Mouse (Mus musculus): Measurements from ENCODE around the gene Mpz. TPM values are rescaled to one million over a fixed set of nuclear protein-coding genes. Genes with fewer than 3 reads are reported as not detected.

The Mpz gene
- polyA plus RNA-seq, 1 experiment from 2014 or later = 1.2 TPM

DNA sequence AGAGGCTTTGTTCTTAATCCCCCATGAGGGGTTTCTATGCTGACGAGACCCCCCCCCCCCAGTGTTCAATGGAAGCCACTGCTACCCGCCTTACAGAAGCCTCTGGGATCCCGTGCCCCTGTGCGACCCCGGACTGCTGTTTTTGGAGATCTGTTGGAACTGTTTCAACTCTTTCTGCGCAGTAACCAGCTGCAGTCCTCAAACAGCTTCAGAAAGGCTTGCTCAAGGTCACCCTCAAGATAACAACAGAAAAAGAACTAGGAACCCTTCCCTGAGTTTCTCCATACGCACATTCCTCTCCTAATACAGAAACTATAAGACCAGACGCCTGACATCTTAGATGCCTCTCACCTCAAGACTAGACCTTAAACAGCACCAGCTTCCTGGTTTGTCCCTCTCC lies 38.5 kb downstream of the Mpz start:
- peaks cover 16% of the 10 kb centered on the region for H3K4me1 ChIP-seq (replicated peaks; ENCODE audit: insufficient read depth, low read length)
- no peak for TF ChIP-seq CTCF (IDR thresholded peaks at IDR 0.05; ENCODE audit: low read depth)
- H3K9me3 ChIP-seq (replicated peaks; ENCODE audit: low read length) = no peaks in the 10 kb centered on the region
- no peak overlapping the region for H3K4me3 ChIP-seq (replicated peaks; ENCODE audit: low read depth, low read length)
- H3K27ac ChIP-seq = no peak overlapping the region
- WGBS = 46% methylated on average over 8 of the region's 8 CpGs
- H3K27me3 ChIP-seq (ENCODE audit: insufficient read depth, low read length) = peaks cover 8% of the 10 kb centered on the region; the same call in 1 of the 2 replicates
- H3K9ac ChIP-seq (ENCODE audit: low read depth, low read length) = no peak overlapping the region
- H3K4me2 ChIP-seq (ENCODE audit: low read length) = 0 out of 2 replicates have a peak overlapping the region, but pooled peaks have one; percentile 30
- DNase-seq (ENCODE audit: low spot score) = peak; percentile 59
- H3K36me3 ChIP-seq (ENCODE audit: insufficient read depth, low read length) = no peaks in the 10 kb centered on the region
- no peak for ATAC-seq (replicated peaks; ENCODE audit: low FRiP score, low read depth)

DNA sequence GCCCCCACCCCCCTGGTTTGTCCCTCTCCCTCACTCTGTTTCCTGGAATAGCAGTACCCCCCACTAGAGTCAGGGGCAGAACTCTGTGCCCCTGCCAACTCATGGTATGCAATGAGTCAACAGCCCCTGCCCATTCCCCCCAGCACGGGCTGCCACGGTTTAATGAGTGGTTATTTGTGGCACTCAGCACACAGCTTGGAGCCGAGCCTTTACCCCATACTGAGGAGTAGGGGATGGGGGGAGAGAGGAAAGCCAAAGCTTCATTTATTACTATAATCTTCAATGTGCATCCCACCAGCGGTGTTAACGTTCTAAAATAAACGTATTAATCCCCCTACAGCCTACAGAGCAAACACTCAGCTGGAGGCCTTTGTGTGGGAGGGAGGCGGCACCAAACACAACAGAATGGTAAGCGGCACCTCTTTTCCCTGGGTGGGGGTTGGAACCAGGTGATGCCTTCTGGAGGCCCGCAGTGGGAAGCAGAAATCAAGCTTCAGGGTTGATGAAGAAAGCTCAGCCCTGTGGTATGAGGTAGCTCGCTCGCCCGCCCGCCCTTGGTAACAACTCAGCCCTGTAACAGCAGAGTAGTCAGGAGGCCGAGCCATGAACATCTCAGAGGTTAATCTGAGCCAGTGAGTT lies 39.1 kb downstream of the Mpz start:
- Histone ChIP-seq H3K9ac (ENCODE audit: low read depth, low read length) (no peak overlapping the region), H3K4me2 (ENCODE audit: low read length) (no peak overlapping the region), H3K9me3 (replicated peaks; ENCODE audit: low read length) (no peaks in the 10 kb centered on the region), H3K4me1 (replicated peaks; ENCODE audit: insufficient read depth, low read length) (peaks cover 16% of the 10 kb centered on the region), H3K27me3 (ENCODE audit: insufficient read depth, low read length) (peaks cover 13% of the 10 kb centered on the region; the same call in 1 of the 2 replicates), H3K27ac (no peak overlapping the region), H3K36me3 (ENCODE audit: insufficient read depth, low read length) (no peaks in the 10 kb centered on the region), H3K4me3 (replicated peaks; ENCODE audit: low read depth, low read length) (no peak overlapping the region)
- TF ChIP-seq CTCF (IDR thresholded peaks at IDR 0.05; ENCODE audit: low read depth) = no peak
- 0 out of 2 replicates have a peak, but pooled peaks have one; percentile 27 for ATAC-seq (replicated peaks; ENCODE audit: low FRiP score, low read depth)
- no peak for DNase-seq (ENCODE audit: low spot score)
- 51% methylated on average over 14 of the region's 14 CpGs for WGBS

DNA sequence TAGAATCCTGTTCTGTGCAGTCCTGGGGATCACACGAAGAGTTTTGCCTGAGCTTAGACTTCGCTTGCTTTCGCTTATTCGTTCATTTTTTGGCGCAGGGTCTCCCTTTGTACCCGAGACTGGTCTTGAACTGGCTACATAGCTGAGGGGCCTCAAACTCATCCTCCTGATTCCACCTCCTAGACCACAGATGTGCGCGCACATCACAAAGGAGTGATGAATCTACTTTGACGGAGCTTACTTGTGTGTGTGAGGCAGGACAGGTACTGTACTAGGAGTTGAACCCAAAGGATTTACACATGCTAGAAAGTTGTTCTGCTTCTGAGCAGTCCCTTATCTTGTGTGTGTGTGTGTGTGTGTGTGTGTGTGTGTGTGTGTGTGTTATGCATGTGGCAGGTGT lies 40.3 kb downstream of the Mpz start:
- WGBS = 93% methylated on average over 9 of the region's 9 CpGs
- Histone ChIP-seq H3K9ac (ENCODE audit: low read depth, low read length) (no peak overlapping the region), H3K27ac (no peak overlapping the region), H3K36me3 (ENCODE audit: insufficient read depth, low read length) (no peaks in the 10 kb centered on the region), H3K27me3 (ENCODE audit: insufficient read depth, low read length) (peaks cover 21% of the 10 kb centered on the region), H3K9me3 (replicated peaks; ENCODE audit: low read length) (no peaks in the 10 kb centered on the region), H3K4me1 (replicated peaks; ENCODE audit: insufficient read depth, low read length) (peaks cover 24% of the 10 kb centered on the region), H3K4me3 (replicated peaks; ENCODE audit: low read depth, low read length) (no peak overlapping the region), H3K4me2 (ENCODE audit: low read length) (no peak overlapping the region)
- TF ChIP-seq CTCF (IDR thresholded peaks at IDR 0.05; ENCODE audit: low read depth) = no peak
- DNase-seq (ENCODE audit: low spot score) = no peak
- ATAC-seq (replicated peaks; ENCODE audit: low FRiP score, low read depth) = no peak

GRCm38 (mm10) chr1:171192283-171192682 lies 41.8 kb downstream of the Mpz start:
- H3K4me1 ChIP-seq (replicated peaks; ENCODE audit: insufficient read depth, low read length) = peaks cover 28% of the 10 kb centered on the region
- no peak overlapping the region for H3K27ac ChIP-seq
- no peak overlapping the region for H3K4me3 ChIP-seq (replicated peaks; ENCODE audit: low read depth, low read length)
- no peak for DNase-seq (ENCODE audit: low spot score)
- peaks cover 22% of the 10 kb centered on the region for H3K27me3 ChIP-seq (ENCODE audit: insufficient read depth, low read length)
- no peaks in the 10 kb centered on the region for H3K9me3 ChIP-seq (replicated peaks; ENCODE audit: low read length)
- no peaks in the 10 kb centered on the region for H3K36me3 ChIP-seq (ENCODE audit: insufficient read depth, low read length)
- whole genome bisulfite sequencing = 47% methylated on average over 10 of the region's 10 CpGs
- H3K9ac ChIP-seq (ENCODE audit: low read depth, low read length) = no peak overlapping the region
- peak overlapping the region; percentile 54; the same call in 1 of the 2 replicates for H3K4me2 ChIP-seq (ENCODE audit: low read length)
- no peak for TF ChIP-seq CTCF (IDR thresholded peaks at IDR 0.05; ENCODE audit: low read depth)
- ATAC-seq (replicated peaks; ENCODE audit: low FRiP score, low read depth) = no peak

GRCm38 (mm10) chr1:171193093-171193840 lies 42.8 kb downstream of the Mpz start:
- Histone ChIP-seq H3K27ac (no peak overlapping the region; the same call in 1 of the 2 replicates), H3K36me3 (ENCODE audit: insufficient read depth, low read length) (no peaks in the 10 kb centered on the region), H3K9ac (ENCODE audit: low read depth, low read length) (no peak overlapping the region), H3K4me3 (replicated peaks; ENCODE audit: low read depth, low read length) (peak overlapping the region; percentile 24), H3K4me1 (replicated peaks; ENCODE audit: insufficient read depth, low read length) (peaks cover 28% of the 10 kb centered on the region), H3K27me3 (ENCODE audit: insufficient read depth, low read length) (peaks cover 22% of the 10 kb centered on the region), H3K9me3 (replicated peaks; ENCODE audit: low read length) (no peaks in the 10 kb centered on the region), H3K4me2 (ENCODE audit: low read length) (peak overlapping the region; percentile 54)
- DNase-seq (ENCODE audit: low spot score) = peak; percentile 52
- 4% methylated on average over 18 of the region's 18 CpGs for WGBS
- ATAC-seq (replicated peaks; ENCODE audit: low FRiP score, low read depth) = no peak
- TF ChIP-seq CTCF (IDR thresholded peaks at IDR 0.05; ENCODE audit: low read depth) = no peak

- Histone ChIP-seq H3K4me2 (ENCODE audit: low read length) (peak overlapping the region; percentile 54; the same call in 1 of the 2 replicates), H3K9me3 (replicated peaks; ENCODE audit: low read length) (no peaks in the 10 kb centered on the region), H3K9ac (ENCODE audit: low read depth, low read length) (no peak overlapping the region), H3K36me3 (ENCODE audit: insufficient read depth, low read length) (no peaks in the 10 kb centered on the region), H3K27ac (no peak overlapping the region), H3K4me3 (replicated peaks; ENCODE audit: low read depth, low read length) (peak overlapping the region; percentile 24; the same call in 1 of the 2 replicates), H3K27me3 (ENCODE audit: insufficient read depth, low read length) (peaks cover 22% of the 10 kb centered on the region), H3K4me1 (replicated peaks; ENCODE audit: insufficient read depth, low read length) (peaks cover 27% of the 10 kb centered on the region)
- no peak for DNase-seq (ENCODE audit: low spot score)
- WGBS = 35% methylated on average over 11 of the region's 11 CpGs
- ATAC-seq (replicated peaks; ENCODE audit: low FRiP score, low read depth) = no peak
- no peak for TF ChIP-seq CTCF (IDR thresholded peaks at IDR 0.05; ENCODE audit: low read depth)
Measured at GRCm38 (mm10) chr1:171193911-171194830, 43.7 kb downstream of the Mpz start.
